Mouse (Mus musculus) CH12.LX (cell line): Measurements from ENCODE around the gene Arhgef10l. TPM values are rescaled to one million over a fixed set of nuclear protein-coding genes. Genes with fewer than 3 reads are reported as not detected.

Experiments used
- DNase-seq: peaks from one replicate; pipeline ENCODE4 v3.0.0-alpha.2; 2013; ENCODE audit errors: extremely low read depth
- H3K27ac ChIP-seq: 2 replicates; pipeline ENCODE4 v1.5.1; 2012; ENCODE audit warnings: low read depth, mild to moderate bottlenecking, control low read depth, moderate library complexity; ENCODE audit not compliant: insufficient read depth
- H3K27me3 ChIP-seq: replicated peaks from 2 replicates; pipeline ENCODE3; 2012; ENCODE audit warnings: inconsistent platforms
- H3K36me3 ChIP-seq, 2 experiments: replicated peaks in 1 of 2; 2 replicates each; pipeline versions ENCODE3 to v1.6.1; 2012; ENCODE audit warnings: inconsistent platforms in 1 of 2, low read length in 1 of 2, mild to moderate bottlenecking in 1 of 2, mixed read lengths in 1 of 2, moderate library complexity in 1 of 2; ENCODE audit not compliant: control insufficient read depth in 1 of 2, insufficient read depth in 1 of 2
- H3K4me1 ChIP-seq, 2 experiments: 2 replicates each; pipeline ENCODE4 v1.6.1; 2012; ENCODE audit warnings: inconsistent platforms in 1 of 2, moderate library complexity in 1 of 2; ENCODE audit not compliant: insufficient read depth in 2 of 2, control insufficient read depth in 1 of 2
- H3K4me2 ChIP-seq: 2 replicates; pipeline ENCODE4 v1.6.1; 2012; ENCODE audit warnings: low read depth, mild to moderate bottlenecking, control low read depth; ENCODE audit not compliant: poor library complexity, insufficient read depth, severe bottlenecking
- H3K4me3 ChIP-seq, 3 experiments: fragments of 150-350 bp in 1 of 3; sonication (generic) in 1 of 3; replicated peaks in 1 of 3; 2 replicates each; pipeline versions ENCODE3 to v1.5.1; 2011 to 2012; ENCODE audit warnings: low read depth in 2 of 3, low read length in 2 of 3, mild to moderate bottlenecking in 2 of 3, moderate library complexity in 2 of 3, control low read depth in 1 of 3, improper control_type of control experiment in 1 of 3, inconsistent platforms in 1 of 3, mixed read lengths in 1 of 3; ENCODE audit not compliant: poor library complexity in 1 of 3
- H3K79me2 ChIP-seq: replicated peaks from 2 replicates; pipeline ENCODE4 v1.6.1; 2012; ENCODE audit warnings: mild to moderate bottlenecking, moderate library complexity; ENCODE audit not compliant: control insufficient read depth, poor library complexity, insufficient read depth, severe bottlenecking; ENCODE audit errors: extremely low read depth
- H3K9ac ChIP-seq: 2 replicates; pipeline ENCODE4 v1.6.1; 2012; ENCODE audit warnings: low read depth, mild to moderate bottlenecking, control low read depth, moderate library complexity; ENCODE audit not compliant: insufficient read depth
- H3K9me3 ChIP-seq: replicated peaks from 2 replicates; pipeline ENCODE3; 2012; ENCODE audit warnings: low read length, inconsistent platforms, mixed read lengths
- CHD1 ChIP-seq: IDR thresholded peaks from 2 replicates; pipeline ENCODE4 v1.6.1; 2012; ENCODE audit warnings: low read depth, low read length, improper control_type of control experiment, inconsistent platforms
- CHD2 ChIP-seq: IDR thresholded peaks from 2 replicates; pipeline ENCODE4 v1.6.1; 2011; ENCODE audit warnings: low read length, improper control_type of control experiment
- CTCF ChIP-seq, 2 experiments: IDR thresholded peaks in 1 of 2; conservative IDR thresholded peaks in 1 of 2; 2 replicates each; pipeline ENCODE4 v1.5.1; 2011 to 2012; ENCODE audit warnings: low read depth in 2 of 2, low read length in 2 of 2, improper control_type of control experiment in 1 of 2, inconsistent platforms in 1 of 2, mild to moderate bottlenecking in 1 of 2, moderate library complexity in 1 of 2
- EP300 ChIP-seq: IDR thresholded peaks from 2 replicates; pipeline ENCODE4 v1.6.1; 2011; ENCODE audit warnings: low read length, improper control_type of control experiment
- IRF4 ChIP-seq: IDR thresholded peaks from 2 replicates; pipeline ENCODE4 v1.6.1; 2014; ENCODE audit warnings: low read depth, mild to moderate bottlenecking, inconsistent platforms, low read length, improper control_type of control experiment
- KAT2A ChIP-seq: IDR thresholded peaks from 2 replicates; pipeline ENCODE4 v1.6.1; 2012; ENCODE audit warnings: low read length, improper control_type of control experiment, inconsistent platforms; ENCODE audit not compliant: insufficient replicate concordance
- MAZ ChIP-seq: IDR thresholded peaks from 2 replicates; pipeline ENCODE4 v1.6.1; 2012; ENCODE audit warnings: low read depth, mild to moderate bottlenecking, inconsistent platforms, low read length, improper control_type of control experiment, moderate library complexity
- MXI1 ChIP-seq: IDR thresholded peaks from 2 replicates; pipeline ENCODE4 v1.6.1; 2011; ENCODE audit warnings: mild to moderate bottlenecking, low read depth, low read length, improper control_type of control experiment
- NELFE ChIP-seq: IDR thresholded peaks from 2 replicates; pipeline ENCODE4 v1.6.1; 2011; ENCODE audit warnings: low read depth, low read length, improper control_type of control experiment
- NRF1 ChIP-seq: IDR thresholded peaks from 2 replicates; pipeline ENCODE4 v1.6.1; 2014; ENCODE audit warnings: low read depth, mild to moderate bottlenecking, inconsistent platforms, low read length, improper control_type of control experiment, moderate library complexity
- POLR2A ChIP-seq: IDR thresholded peaks from 2 replicates; pipeline ENCODE4 v1.6.1; 2011; ENCODE audit warnings: low read depth, mild to moderate bottlenecking, improper control_type of control experiment, low read length
- RAD21 ChIP-seq: IDR thresholded peaks from 2 replicates; pipeline ENCODE4 v1.6.1; 2011; ENCODE audit warnings: low read depth, mild to moderate bottlenecking, low read length, improper control_type of control experiment, moderate library complexity
- SIN3A ChIP-seq: IDR thresholded peaks from 2 replicates; pipeline ENCODE4 v1.6.1; 2012; ENCODE audit warnings: low read length, improper control_type of control experiment, inconsistent platforms
- SMC3 ChIP-seq: IDR thresholded peaks from 2 replicates; pipeline ENCODE4 v1.6.1; 2011; ENCODE audit warnings: low read depth, low read length, improper control_type of control experiment
- TBP ChIP-seq: conservative IDR thresholded peaks from 2 replicates; pipeline ENCODE4 v1.6.1; 2011; ENCODE audit warnings: low read depth, low read length, improper control_type of control experiment
- TCF12 ChIP-seq: IDR thresholded peaks from 2 replicates; pipeline ENCODE4 v1.6.1; 2014; ENCODE audit warnings: low read depth, mild to moderate bottlenecking, inconsistent platforms, low read length, improper control_type of control experiment
- UBTF ChIP-seq: IDR thresholded peaks from 2 replicates; pipeline ENCODE4 v1.6.1; 2012; ENCODE audit warnings: low read depth, mild to moderate bottlenecking, inconsistent platforms, low read length, improper control_type of control experiment, moderate library complexity
- ZC3H11A ChIP-seq: IDR thresholded peaks from 2 replicates; pipeline ENCODE4 v1.6.1; 2012; ENCODE audit warnings: low read depth, mild to moderate bottlenecking, inconsistent platforms, low read length, improper control_type of control experiment
- ZMIZ1 ChIP-seq: IDR thresholded peaks from 2 replicates; pipeline ENCODE4 v1.6.1; 2012; ENCODE audit warnings: low read depth, mild to moderate bottlenecking, inconsistent platforms, low read length, improper control_type of control experiment
- dilution Hi-C: fragments of 300-500 bp; cut with MboI; formaldehyde crosslinking; loops from 2 replicates; pipeline ENCODE4 v1.14.3; 2020; ENCODE audit warnings: low sequenced_read_pairs; ENCODE audit not compliant: extremely low pct_unique_long_range_greater_than_20kb, extremely low pct_ligation_motif_present
- in situ Hi-C: fragments of 300-500 bp; cut with MboI; formaldehyde crosslinking; loops from 3 replicates; pipeline ENCODE4 v1.14.3; 2019; ENCODE audit warnings: low sequenced_read_pairs, low pct_ligation_motif_present, low pct_unique_long_range_greater_than_20kb, mixed read lengths
- polyA plus RNA-seq: library from polyadenylated mRNA; unstranded; fragments of >175 nt; gene quantifications from 2 replicates; pipeline ENCODE4 v1.2.1, GENCODE M21; 2012; ENCODE audit warnings: low read depth; ENCODE audit not compliant: insufficient read length
- total RNA-seq, 2 experiments: library from RNA; depleted of rRNA; stranded (reverse); fragments of 300-350 nt in 1 of 2; fragments of >200 nt in 1 of 2; gene quantifications; 2 replicates each; pipeline ENCODE4 v1.2.3; 2012 to 2014

Arhgef10l gene
- total and polyA plus RNA-seq, 3 experiments = 4.5 to 15.8 (median 10.2) TPM

DNA sequence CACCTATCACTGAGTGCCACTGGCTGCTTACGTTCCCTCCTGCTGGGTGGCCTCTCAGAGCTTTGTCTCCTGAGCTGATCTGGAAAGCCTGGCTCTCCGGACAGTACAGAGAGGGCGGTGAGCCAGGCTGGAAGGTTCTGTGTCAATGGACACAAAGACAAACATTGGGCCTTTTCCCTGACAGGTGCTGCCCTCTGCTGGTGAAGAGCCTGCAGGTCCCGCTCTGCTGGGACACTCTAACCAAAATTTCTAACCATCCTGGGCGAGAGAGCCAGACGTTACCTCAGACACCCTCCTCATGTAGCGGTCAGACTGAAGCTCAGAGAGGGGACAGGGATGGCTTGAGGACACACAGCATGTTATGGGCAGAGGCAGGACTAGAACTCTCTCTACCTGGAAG is 118.3 kb downstream of the Arhgef10l start:
- dilution Hi-C loops (no loop called here), in situ Hi-C loops (loop anchor here (10.0 kb wide), 1 partner anchor 293 kb away; no protein-coding TSS in a partner anchor)
- Histone ChIP-seq H3K4me1 (0 out of 4 replicates have a peak, but pooled peaks cover 0 to 2% of the 10 kb centered on the region in 2 experiments), H3K36me3 (peaks cover 0 to 89% of the 10 kb centered on the region in 2 experiments), H3K4me2 (no peak overlapping the region), H3K27ac (no peak overlapping the region), H3K27me3 (no peaks in the 10 kb centered on the region), H3K9me3 (no peaks in the 10 kb centered on the region), H3K4me3 (no peak overlapping the region), H3K79me2 (no peaks in the 10 kb centered on the region), H3K9ac (no peak overlapping the region)
- TF ChIP-seq POLR2A (no peak), CHD1 (no peak), ZMIZ1 (no peak), CTCF (conservative IDR thresholded peaks at IDR 0.05 in 1 of 2, IDR thresholded peaks at IDR 0.05 in 1 of 2; ENCODE audit: low read depth in 2 of 2, low read length in 2 of 2) (peak; percentile 83 to 84), NRF1 (no peak), SMC3 (peak; percentile 61), SIN3A (no peak), UBTF (no peak), EP300 (no peak), NELFE (no peak), IRF4 (no peak), RAD21 (peak; percentile 71), CHD2 (no peak), ZC3H11A (no peak)
- DNase-seq = peak; percentile 53

DNA sequence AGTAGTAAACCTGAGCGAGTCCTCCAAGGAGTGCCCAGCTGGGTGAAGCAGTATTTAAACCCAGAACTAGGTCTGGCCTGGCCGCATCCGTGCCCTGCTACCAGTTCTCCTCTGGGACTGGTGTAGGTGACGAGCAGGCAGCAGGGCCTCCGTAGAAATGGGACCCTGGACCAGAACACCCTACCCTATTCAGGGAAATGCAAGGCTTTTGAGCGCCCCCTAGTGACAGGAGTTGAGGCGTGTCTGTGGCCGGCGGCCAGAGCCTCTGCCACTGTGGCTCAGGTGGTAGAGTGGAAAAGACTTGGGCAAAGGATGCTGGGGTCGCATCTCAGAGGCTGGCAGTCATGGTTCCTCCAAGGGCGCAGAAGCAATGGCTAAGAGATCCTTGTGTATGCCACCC is 126.7 kb downstream of the Arhgef10l start:
- Histone ChIP-seq H3K79me2 (no peaks in the 10 kb centered on the region), H3K9ac (no peak overlapping the region), H3K4me2 (no peak overlapping the region), H3K4me3 (no peak overlapping the region), H3K36me3 (peaks cover 0 to 90% of the 10 kb centered on the region in 2 experiments), H3K27me3 (no peaks in the 10 kb centered on the region), H3K9me3 (no peaks in the 10 kb centered on the region), H3K27ac (no peak overlapping the region), H3K4me1 (peaks cover 0 to 32% of the 10 kb centered on the region in 2 experiments; a peak in 2 of 4 replicates)
- in situ Hi-C loops = no loop called here
- TF ChIP-seq KAT2A = no peak
- no peak for TF ChIP-seq EP300
- TF ChIP-seq SMC3 = peak; percentile 61
- TF ChIP-seq RAD21 = peak; percentile 62
- peak; percentile 45 to 78 for TF ChIP-seq CTCF (conservative IDR thresholded peaks at IDR 0.05 in 1 of 2, IDR thresholded peaks at IDR 0.05 in 1 of 2; ENCODE audit: low read depth in 2 of 2, low read length in 2 of 2)
- 0 out of 2 replicates have a peak, but pooled peaks have one; percentile 13 for TF ChIP-seq TCF12
- no peak for TF ChIP-seq TBP
- peak; percentile 31; the same call in 1 of the 2 replicates for TF ChIP-seq NELFE
- TF ChIP-seq MXI1 = no peak
- TF ChIP-seq MAZ = no peak
- peak; percentile 55 for DNase-seq
- dilution Hi-C loops = no loop called here
